ENCODE assay signal across 8 mouse cellular contexts in the genomic region with DNA sequence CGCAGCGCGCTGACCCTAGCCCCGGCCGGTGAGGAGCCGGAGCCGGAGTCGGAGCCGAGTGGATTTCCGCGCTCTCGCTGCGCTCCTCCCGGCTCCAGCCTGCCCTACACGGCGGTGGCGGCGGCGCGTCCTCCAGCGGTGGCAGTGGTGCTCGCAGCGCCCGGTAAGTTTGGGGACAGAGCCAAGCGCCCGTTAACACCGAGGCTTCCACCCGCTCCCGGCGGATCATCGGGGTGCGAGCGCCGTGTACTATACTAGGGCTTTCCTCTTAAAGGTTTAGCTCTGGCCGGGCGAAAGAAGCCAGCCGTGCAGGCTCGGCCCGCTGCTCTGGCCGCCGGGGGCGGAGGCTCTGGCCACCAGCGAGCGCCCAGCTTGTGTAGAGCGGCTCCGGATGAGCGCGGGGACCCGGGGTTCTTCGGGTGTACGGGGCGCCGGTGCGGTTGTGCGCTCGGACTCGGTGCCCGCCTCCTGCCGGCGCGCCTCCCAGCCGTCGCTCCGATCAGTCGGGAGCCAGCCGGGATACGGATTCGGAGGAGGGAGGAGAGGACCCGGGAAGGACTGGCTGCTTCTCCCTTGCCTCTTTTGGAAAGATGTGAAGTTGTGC. TPM values are rescaled to one million over a fixed set of nuclear protein-coding genes. Genes with fewer than 3 reads are reported as not detected.
DNase-seq lines count a peak whose midpoint lies in the region; ATAC-seq and TF ChIP-seq lines count a peak whose summit lies in the region.

No protein-coding gene starts in this region.

- no peaks in the 10 kb centered on the region for H3K9me3 ChIP-seq in heart, embryonic 14.5 days (ENCODE audit: control insufficient read depth, low read length)
- no peaks in the 10 kb centered on the region for H3K9me3 ChIP-seq in limb, embryonic 10.5 days (replicated peaks)
- no peaks in the 10 kb centered on the region for H3K9me3 ChIP-seq in midbrain, postnatal 0 days (ENCODE audit: low read length)

- H3K4me3 ChIP-seq in cerebellum, adult 2 months (replicated peaks; ENCODE audit: insufficient read depth, low read depth, low read length), result peak overlapping the region; percentile 84
- peak overlapping the region; percentile 64 to 93 for H3K4me3 ChIP-seq in heart, embryonic 14.5 days (ENCODE audit: control insufficient read depth in 1 of 2, insufficient read depth in 1 of 2, low read depth in 1 of 2, low read length in 2 of 2)
- H3K4me3 ChIP-seq in limb, embryonic 10.5 days, result peak overlapping the region; percentile 91
- peak overlapping the region; percentile 77 for H3K4me3 ChIP-seq in midbrain, postnatal 0 days (ENCODE audit: low read depth, low read length)

- peak overlapping the region; percentile 99 for H3K9ac ChIP-seq in heart, embryonic 14.5 days (ENCODE audit: low read length)
- H3K9ac ChIP-seq in midbrain, postnatal 0 days (replicated peaks; ENCODE audit: low read length, poor library complexity, severe bottlenecking), result peak overlapping the region; percentile 87

- DNase-seq in cerebellum, adult 2 months, result peak in 1 of 2 experiments; percentile 61
- DNase-seq in cerebellum, adult 11 months, result no peak
- DNase-seq in 416B (ENCODE audit: low read depth), result peak; percentile 41
- peak; percentile 58 for DNase-seq in cerebellum, adult 9-10 months
- no peak for DNase-seq in limb, embryonic 10.5 days (ENCODE audit: low spot score)
- no peak for DNase-seq in midbrain, postnatal 0 days (ENCODE audit: low spot score)
- peak; percentile 77 for DNase-seq in thymus, postnatal 0 days (ENCODE audit: low spot score)

- peak overlapping the region; percentile 95 for H3K27ac ChIP-seq in cerebellum, adult 2 months (ENCODE audit: insufficient read depth, low read length)
- peak overlapping the region; percentile 96 to 100 for H3K27ac ChIP-seq in heart, embryonic 14.5 days (replicated peaks in 1 of 2; ENCODE audit: control insufficient read depth in 1 of 2, insufficient read depth in 1 of 2, low read depth in 2 of 2, low read length in 2 of 2)
- peak overlapping the region; percentile 97 for H3K27ac ChIP-seq in limb, embryonic 10.5 days
- H3K27ac ChIP-seq in midbrain, postnatal 0 days (ENCODE audit: low read depth, low read length), result peak overlapping the region; percentile 96

- WGBS in cerebellum, adult 2 months, result under 1% methylated on average over 69 of the region's 69 CpGs
- under 1% methylated on average over 69 of the region's 69 CpGs for WGBS in heart, embryonic 14.5 days
- under 1% methylated on average over 69 of the region's 69 CpGs for WGBS in limb, embryonic 10.5 days
- WGBS in midbrain, postnatal 0 days, result under 1% methylated on average over 63 of the region's 69 CpGs

- TF ChIP-seq POLR2A in cerebellum, adult 2 months (IDR thresholded peaks at IDR 0.05; ENCODE audit: borderline replicate concordance, insufficient read depth, low read length), result no peak

- H3K4me1 ChIP-seq in cerebellum, adult 2 months (ENCODE audit: control insufficient read depth, insufficient read depth, low read length), result peaks cover 28% of the 10 kb centered on the region
- peaks cover 34 to 54% of the 10 kb centered on the region in 2 experiments for H3K4me1 ChIP-seq in heart, embryonic 14.5 days (ENCODE audit: control insufficient read depth in 2 of 2, insufficient read depth in 2 of 2, low read length in 2 of 2)
- peaks cover 72% of the 10 kb centered on the region for H3K4me1 ChIP-seq in limb, embryonic 10.5 days
- H3K4me1 ChIP-seq in midbrain, postnatal 0 days (ENCODE audit: insufficient read depth, low read length), result peaks cover 27% of the 10 kb centered on the region

- ATAC-seq in heart, embryonic 14.5 days (ENCODE audit: insufficient number of reproducible peaks, insufficient read depth, low FRiP score, low read depth), result no peak
- ATAC-seq in midbrain, postnatal 0 days (ENCODE audit: low FRiP score), result peak; percentile 9; the same call in 1 of the 2 replicates

- no peak for TF ChIP-seq CTCF in cerebellum, adult 2 months (IDR thresholded peaks at IDR 0.05; ENCODE audit: borderline replicate concordance, insufficient read depth, low read depth, low read length)
- peak; percentile 60 for TF ChIP-seq CTCF in midbrain, postnatal 0 days (IDR thresholded peaks at IDR 0.05)

- no peaks in the 10 kb centered on the region for H3K27me3 ChIP-seq in cerebellum, adult 2 months (ENCODE audit: control insufficient read depth, insufficient read depth, low read length)
- H3K27me3 ChIP-seq in heart, embryonic 14.5 days (ENCODE audit: control insufficient read depth, insufficient read depth, low read length), result no peaks in the 10 kb centered on the region
- H3K27me3 ChIP-seq in limb, embryonic 10.5 days (ENCODE audit: low read depth, poor library complexity, severe bottlenecking), result no peaks in the 10 kb centered on the region
- no peaks in the 10 kb centered on the region for H3K27me3 ChIP-seq in midbrain, postnatal 0 days (ENCODE audit: insufficient read depth, low read length)

- no peaks in the 10 kb centered on the region for H3K36me3 ChIP-seq in heart, embryonic 14.5 days (ENCODE audit: control insufficient read depth, insufficient read depth, low read length)
- no peaks in the 10 kb centered on the region for H3K36me3 ChIP-seq in limb, embryonic 10.5 days
- H3K36me3 ChIP-seq in midbrain, postnatal 0 days (ENCODE audit: insufficient read depth, low read length), result no peaks in the 10 kb centered on the region

- H3K4me2 ChIP-seq in heart, embryonic 14.5 days (ENCODE audit: low read length), result peak overlapping the region; percentile 83
- H3K4me2 ChIP-seq in midbrain, postnatal 0 days (ENCODE audit: low read depth, low read length, poor library complexity, severe bottlenecking), result peak overlapping the region; percentile 87

RNA-seq across cellular contexts. Expression of a gene that starts 0.5 kb away (rescaled TPM):
- 63.7 and 72.5 TPM in 2 replicates for polyA plus RNA-seq in cerebellum, adult 2 months (2012; rRNA removed)
- 27.7 and 31.3 TPM in 2 replicates for polyA plus RNA-seq in heart, embryonic 14.5 days (2014; fragmentation: Nextera tagmentation; extraction: Ambion mirVana)
- polyA plus RNA-seq in limb, embryonic 10.5 days (2016; fragmentation: Nextera tagmentation; extraction: Ambion mirVana), result 43.8 and 55.5 TPM in 2 replicates
- 130 and 134 TPM in 2 replicates for total RNA-seq in midbrain, postnatal 0 days (2014; rRNA removed)
- polyA plus RNA-seq in midbrain, postnatal 0 days (2015; fragmentation: Nextera tagmentation; extraction: Ambion mirVana), result 44.0 and 51.7 TPM in 2 replicates
- 19.9 and 26.4 TPM in 2 replicates for polyA plus RNA-seq in thymus, postnatal 0 days (2015; fragmentation: Nextera tagmentation; extraction: Ambion mirVana)

Comparison
In these comparisons a context has a peak if more than half of its experiments do, and no peak if none do; other contexts are left out.
1. DNase-seq: peak in 416B (single experiment), cerebellum, adult 9-10 months (single experiment) and thymus, postnatal 0 days (single experiment); none in cerebellum, adult 11 months (single experiment), limb, embryonic 10.5 days (single experiment) and midbrain, postnatal 0 days (single experiment).
2. Peak in every context shown above with its lines, with median percentiles within 50 percentile points of each other: H3K27ac ChIP-seq and H3K4me3 ChIP-seq.